Mouse (Mus musculus) CH12.LX (cell line): Measurements from ENCODE around the gene Kcng3. TPM values are rescaled to one million over a fixed set of nuclear protein-coding genes. Genes with fewer than 3 reads are reported as not detected.
A peak's percentile ranks its signal among the peaks of the same experiment; 100 is the strongest.

Source experiments
- DNase-seq: peaks from one replicate; pipeline ENCODE4 v3.0.0-alpha.2; 2013; ENCODE audit errors: extremely low read depth
- H3K27ac ChIP-seq: 2 replicates; pipeline ENCODE4 v1.5.1; 2012; ENCODE audit warnings: low read depth, mild to moderate bottlenecking, control low read depth, moderate library complexity; ENCODE audit not compliant: insufficient read depth
- H3K27me3 ChIP-seq: replicated peaks from 2 replicates; pipeline ENCODE3; 2012; ENCODE audit warnings: inconsistent platforms
- H3K36me3 ChIP-seq, 2 experiments: replicated peaks in 1 of 2; 2 replicates each; pipeline versions ENCODE3 to v1.6.1; 2012; ENCODE audit warnings: inconsistent platforms in 1 of 2, low read length in 1 of 2, mild to moderate bottlenecking in 1 of 2, mixed read lengths in 1 of 2, moderate library complexity in 1 of 2; ENCODE audit not compliant: control insufficient read depth in 1 of 2, insufficient read depth in 1 of 2
- H3K4me1 ChIP-seq, 2 experiments: 2 replicates each; pipeline ENCODE4 v1.6.1; 2012; ENCODE audit warnings: inconsistent platforms in 1 of 2, moderate library complexity in 1 of 2; ENCODE audit not compliant: insufficient read depth in 2 of 2, control insufficient read depth in 1 of 2
- H3K4me2 ChIP-seq: 2 replicates; pipeline ENCODE4 v1.6.1; 2012; ENCODE audit warnings: low read depth, mild to moderate bottlenecking, control low read depth; ENCODE audit not compliant: poor library complexity, insufficient read depth, severe bottlenecking
- H3K4me3 ChIP-seq, 3 experiments: fragments of 150-350 bp in 1 of 3; sonication (generic) in 1 of 3; replicated peaks in 1 of 3; 2 replicates each; pipeline versions ENCODE3 to v1.5.1; 2011 to 2012; ENCODE audit warnings: low read depth in 2 of 3, low read length in 2 of 3, mild to moderate bottlenecking in 2 of 3, moderate library complexity in 2 of 3, control low read depth in 1 of 3, improper control_type of control experiment in 1 of 3, inconsistent platforms in 1 of 3, mixed read lengths in 1 of 3; ENCODE audit not compliant: poor library complexity in 1 of 3
- H3K79me2 ChIP-seq: replicated peaks from 2 replicates; pipeline ENCODE4 v1.6.1; 2012; ENCODE audit warnings: mild to moderate bottlenecking, moderate library complexity; ENCODE audit not compliant: control insufficient read depth, poor library complexity, insufficient read depth, severe bottlenecking; ENCODE audit errors: extremely low read depth
- H3K9ac ChIP-seq: 2 replicates; pipeline ENCODE4 v1.6.1; 2012; ENCODE audit warnings: low read depth, mild to moderate bottlenecking, control low read depth, moderate library complexity; ENCODE audit not compliant: insufficient read depth
- H3K9me3 ChIP-seq: replicated peaks from 2 replicates; pipeline ENCODE3; 2012; ENCODE audit warnings: low read length, inconsistent platforms, mixed read lengths
- CTCF ChIP-seq, 2 experiments: IDR thresholded peaks in 1 of 2; conservative IDR thresholded peaks in 1 of 2; 2 replicates each; pipeline ENCODE4 v1.5.1; 2011 to 2012; ENCODE audit warnings: low read depth in 2 of 2, low read length in 2 of 2, improper control_type of control experiment in 1 of 2, inconsistent platforms in 1 of 2, mild to moderate bottlenecking in 1 of 2, moderate library complexity in 1 of 2
- GABPA ChIP-seq: IDR thresholded peaks from 2 replicates; pipeline ENCODE4 v1.6.1; 2012; ENCODE audit warnings: low read depth, low read length, improper control_type of control experiment, inconsistent platforms; ENCODE audit not compliant: insufficient replicate concordance
- HCFC1 ChIP-seq: IDR thresholded peaks from 2 replicates; pipeline ENCODE4 v1.6.1; 2012; ENCODE audit warnings: low read depth, mild to moderate bottlenecking, inconsistent platforms, low read length, improper control_type of control experiment
- JUND ChIP-seq: conservative IDR thresholded peaks from 2 replicates; pipeline ENCODE4 v1.6.1; 2011; ENCODE audit warnings: low read depth, low read length, improper control_type of control experiment
- KAT2A ChIP-seq: IDR thresholded peaks from 2 replicates; pipeline ENCODE4 v1.6.1; 2012; ENCODE audit warnings: low read length, improper control_type of control experiment, inconsistent platforms; ENCODE audit not compliant: insufficient replicate concordance
- NRF1 ChIP-seq: IDR thresholded peaks from 2 replicates; pipeline ENCODE4 v1.6.1; 2014; ENCODE audit warnings: low read depth, mild to moderate bottlenecking, inconsistent platforms, low read length, improper control_type of control experiment, moderate library complexity
- POLR2A ChIP-seq: IDR thresholded peaks from 2 replicates; pipeline ENCODE4 v1.6.1; 2011; ENCODE audit warnings: low read depth, mild to moderate bottlenecking, improper control_type of control experiment, low read length
- POLR2AphosphoS2 ChIP-seq: IDR thresholded peaks from 2 replicates; pipeline ENCODE4 v1.6.1; 2011; ENCODE audit warnings: low read depth, low read length, improper control_type of control experiment
- RAD21 ChIP-seq: IDR thresholded peaks from 2 replicates; pipeline ENCODE4 v1.6.1; 2011; ENCODE audit warnings: low read depth, mild to moderate bottlenecking, low read length, improper control_type of control experiment, moderate library complexity
- USF1 ChIP-seq: IDR thresholded peaks from 2 replicates; pipeline ENCODE4 v1.6.1; 2014; ENCODE audit warnings: low read depth, mild to moderate bottlenecking, inconsistent platforms, low read length, improper control_type of control experiment
- ZMIZ1 ChIP-seq: IDR thresholded peaks from 2 replicates; pipeline ENCODE4 v1.6.1; 2012; ENCODE audit warnings: low read depth, mild to moderate bottlenecking, inconsistent platforms, low read length, improper control_type of control experiment
- ZNF384 ChIP-seq: IDR thresholded peaks from 2 replicates; pipeline ENCODE4 v1.6.1; 2012; ENCODE audit warnings: low read depth, low read length, improper control_type of control experiment, inconsistent platforms
- dilution Hi-C: fragments of 300-500 bp; cut with MboI; formaldehyde crosslinking; loops from 2 replicates; pipeline ENCODE4 v1.14.3; 2020; ENCODE audit warnings: low sequenced_read_pairs; ENCODE audit not compliant: extremely low pct_unique_long_range_greater_than_20kb, extremely low pct_ligation_motif_present
- in situ Hi-C: fragments of 300-500 bp; cut with MboI; formaldehyde crosslinking; loops from 3 replicates; pipeline ENCODE4 v1.14.3; 2019; ENCODE audit warnings: low sequenced_read_pairs, low pct_ligation_motif_present, low pct_unique_long_range_greater_than_20kb, mixed read lengths
- polyA plus RNA-seq: library from polyadenylated mRNA; unstranded; fragments of >175 nt; gene quantifications from 2 replicates; pipeline ENCODE4 v1.2.1, GENCODE M21; 2012; ENCODE audit warnings: low read depth; ENCODE audit not compliant: insufficient read length
- total RNA-seq, 2 experiments: library from RNA; depleted of rRNA; stranded (reverse); fragments of 300-350 nt in 1 of 2; fragments of >200 nt in 1 of 2; gene quantifications; 2 replicates each; pipeline ENCODE4 v1.2.3; 2012 to 2014

Gene Kcng3
- total and polyA plus RNA-seq, 3 experiments: not detected

DNA sequence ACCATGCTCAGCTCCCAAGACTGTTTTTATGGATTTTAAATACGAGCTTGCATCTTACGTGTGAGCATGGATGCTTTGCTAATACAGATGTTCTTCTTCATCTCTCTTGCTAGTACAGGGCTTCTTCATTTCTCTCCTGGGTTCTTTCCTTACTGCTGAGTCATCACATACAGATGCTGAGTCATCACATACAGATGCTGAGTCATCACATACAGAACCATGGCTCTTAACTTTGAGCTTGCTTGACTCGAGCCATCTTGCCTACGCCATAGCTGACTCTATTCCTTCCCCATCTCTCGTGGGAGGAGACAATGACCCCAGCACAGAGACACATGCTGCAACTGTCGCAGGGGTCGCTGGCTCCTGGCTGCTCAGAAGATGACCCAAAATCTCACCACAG lies 76.7 kb downstream of the Kcng3 start (continued):
- no peak for TF ChIP-seq ZNF384
- no peak for TF ChIP-seq USF1
- TF ChIP-seq ZMIZ1: no peak
- TF ChIP-seq JUND: peak; percentile 61
- no peak for TF ChIP-seq NRF1
- TF ChIP-seq RAD21: no peak
- TF ChIP-seq HCFC1: no peak
- no peak for TF ChIP-seq GABPA

DNA sequence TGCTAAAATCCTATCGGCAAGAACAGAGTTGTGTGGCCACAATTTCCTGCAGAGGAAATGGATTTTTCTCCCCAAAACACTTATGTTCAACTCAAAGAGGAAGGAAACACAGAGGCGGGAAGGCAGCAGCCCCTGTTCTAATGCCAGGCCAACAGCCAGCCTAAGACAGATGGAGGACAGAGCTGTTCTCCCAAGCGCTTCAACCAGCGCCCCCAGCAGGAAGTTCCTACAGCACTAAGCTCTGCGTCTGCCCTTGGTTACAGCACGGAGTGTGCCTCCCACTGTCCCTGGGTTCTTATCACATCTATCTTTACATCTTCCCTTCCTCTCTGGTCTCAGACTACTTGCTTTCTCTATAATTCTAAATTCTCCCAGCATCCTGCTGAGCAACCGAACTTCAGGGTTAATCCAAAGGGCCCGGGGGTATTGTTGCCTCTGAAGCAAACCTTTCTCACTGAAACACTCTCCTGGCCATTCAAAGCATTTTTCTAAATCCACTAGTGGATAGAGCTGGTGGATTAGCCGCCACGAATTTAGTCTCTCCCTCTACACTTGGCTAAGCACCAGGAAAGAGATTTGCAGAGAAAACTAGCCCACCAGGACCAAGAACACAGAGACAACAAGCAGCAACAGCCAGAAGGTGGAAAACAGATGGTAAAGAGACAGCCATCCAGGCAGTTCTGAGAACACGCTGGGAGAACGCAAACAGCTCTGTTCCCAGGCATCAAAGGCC lies 83.0 kb downstream of the Kcng3 start:
- no peak overlapping the region for H3K4me2 ChIP-seq
- H3K79me2 ChIP-seq: no peaks in the 10 kb centered on the region
- in situ Hi-C loops: no loop called here
- no peaks in the 10 kb centered on the region for H3K9me3 ChIP-seq
- H3K27ac ChIP-seq: no peak overlapping the region
- no peak overlapping the region for H3K9ac ChIP-seq
- peaks cover 3 to 25% of the 10 kb centered on the region in 2 experiments for H3K4me1 ChIP-seq
- H3K4me3 ChIP-seq: no peak overlapping the region
- DNase-seq: no peak
- no peaks in the 10 kb centered on the region for H3K36me3 ChIP-seq
- no peaks in the 10 kb centered on the region for H3K27me3 ChIP-seq
- dilution Hi-C loops: no loop called here
- no peak for TF ChIP-seq JUND

DNA sequence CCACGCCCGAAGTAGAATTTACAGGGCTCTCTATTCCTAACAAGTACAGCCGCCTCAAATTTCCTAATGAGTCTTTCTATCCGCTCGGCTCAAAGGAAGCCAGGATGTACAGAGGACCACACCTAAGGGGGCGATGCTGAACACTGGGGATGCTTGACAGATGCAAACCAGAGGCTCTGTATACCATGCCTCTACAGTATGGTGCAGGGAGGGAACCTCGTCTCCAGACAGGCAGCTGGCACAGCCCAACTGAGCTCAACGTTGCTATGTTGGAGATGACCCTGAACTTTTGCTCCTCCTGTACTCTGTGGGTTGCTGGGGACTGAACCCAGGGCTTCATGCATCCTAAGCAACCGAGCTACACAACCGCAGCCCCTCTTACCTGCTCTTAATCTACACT lies 84.5 kb downstream of the Kcng3 start:
- in situ Hi-C loops: no loop called here

More for the DNA sequence above, 84.5 kb downstream of the Kcng3 start:
- no peak for TF ChIP-seq POLR2A
- no peak for TF ChIP-seq KAT2A
- no peak for TF ChIP-seq CTCF (conservative IDR thresholded peaks at IDR 0.05 in 1 of 2, IDR thresholded peaks at IDR 0.05 in 1 of 2; ENCODE audit: low read depth in 2 of 2, low read length in 2 of 2)
- no peak for TF ChIP-seq POLR2AphosphoS2
- TF ChIP-seq, all 38 proteins: peak for 0
- Histone ChIP-seq H3K79me2 (no peaks in the 10 kb centered on the region), H3K9me3 (no peaks in the 10 kb centered on the region), H3K36me3 (no peaks in the 10 kb centered on the region), H3K4me1 (peaks cover 3 to 25% of the 10 kb centered on the region in 2 experiments), H3K9ac (no peak overlapping the region), H3K27me3 (no peaks in the 10 kb centered on the region), H3K4me2 (no peak overlapping the region), H3K4me3 (no peak overlapping the region), H3K27ac (no peak overlapping the region)
- dilution Hi-C loops: no loop called here
- no peak for DNase-seq
